Mouse (Mus musculus) gastrocnemius, postnatal 25 days (tissue): ENCODE data around the gene Pnpla1. TPM values are rescaled to one million over a fixed set of nuclear protein-coding genes. Genes with fewer than 3 reads are reported as not detected.
"Not testable (repeated sequence)": the region's sequence is repeated elsewhere in the genome, so short reads cannot be mapped to it uniquely, and the experiment has no call there.

Experiments used
- DNase-seq: peaks from one replicate; pipeline ENCODE4 v3.0.0; 2022
- long read RNA-seq, 2 experiments: library from polyadenylated mRNA; stranded (forward); transcript quantifications; one replicate each; pipeline ENCODE4 v2.0.0; 2021
- total RNA-seq, 2 experiments: library from RNA; stranded (reverse); gene quantifications; 1 replicate in 1 of 2; 2 replicates in 1 of 2; pipeline ENCODE4 v1.2.3; 2021

Pnpla1 gene
- total RNA-seq, result not detected
- long read RNA-seq, experiment 1, result 0 reads
- long read RNA-seq, experiment 2, result 0 reads

DNA sequence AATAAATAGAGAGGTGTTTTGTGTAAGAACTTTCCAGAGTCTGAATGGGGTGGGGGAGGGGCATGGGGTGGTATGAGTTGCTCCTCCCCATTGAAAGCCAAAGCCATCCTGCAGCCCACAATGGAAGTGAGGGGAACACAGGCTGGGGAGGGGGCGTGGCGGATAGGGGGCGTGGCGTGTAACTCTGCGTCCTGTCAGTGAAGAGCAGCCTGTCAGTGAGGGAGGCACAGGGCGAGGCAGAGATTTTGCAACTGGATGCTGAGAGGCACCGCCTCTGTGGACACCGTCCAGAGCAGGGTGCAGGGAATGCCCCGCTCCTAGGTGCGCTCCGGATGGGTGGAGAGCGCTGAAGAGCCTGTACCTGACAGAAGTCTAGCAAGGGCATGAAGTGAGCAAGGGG, at the start of gene Pnpla1:
Gene Pnpla1 (plus strand): TSS at position 207 of the 400 bp plus-strand sequence.
- no peak for DNase-seq

DNA sequence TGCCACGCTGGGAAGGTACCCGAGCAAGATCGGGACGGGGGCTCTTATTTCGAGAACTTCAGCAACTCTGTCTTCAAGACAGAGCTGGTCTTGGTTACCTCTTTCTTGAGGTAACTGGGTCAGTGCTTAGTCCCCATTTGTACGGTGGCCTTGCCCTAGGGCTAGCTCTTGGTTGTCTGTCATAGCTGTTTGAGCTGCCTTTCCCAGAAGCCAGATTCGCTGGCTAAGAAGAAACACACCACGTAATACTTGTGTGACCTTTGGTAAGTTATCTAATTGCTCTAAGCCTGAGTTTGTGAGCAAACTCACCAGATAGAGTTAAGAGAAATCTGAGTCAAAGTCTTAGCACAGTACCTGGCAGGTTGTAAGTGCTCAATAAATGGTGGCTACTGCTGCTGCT, 49.5 kb upstream of the Pnpla1 start:
- no peak for DNase-seq

DNA sequence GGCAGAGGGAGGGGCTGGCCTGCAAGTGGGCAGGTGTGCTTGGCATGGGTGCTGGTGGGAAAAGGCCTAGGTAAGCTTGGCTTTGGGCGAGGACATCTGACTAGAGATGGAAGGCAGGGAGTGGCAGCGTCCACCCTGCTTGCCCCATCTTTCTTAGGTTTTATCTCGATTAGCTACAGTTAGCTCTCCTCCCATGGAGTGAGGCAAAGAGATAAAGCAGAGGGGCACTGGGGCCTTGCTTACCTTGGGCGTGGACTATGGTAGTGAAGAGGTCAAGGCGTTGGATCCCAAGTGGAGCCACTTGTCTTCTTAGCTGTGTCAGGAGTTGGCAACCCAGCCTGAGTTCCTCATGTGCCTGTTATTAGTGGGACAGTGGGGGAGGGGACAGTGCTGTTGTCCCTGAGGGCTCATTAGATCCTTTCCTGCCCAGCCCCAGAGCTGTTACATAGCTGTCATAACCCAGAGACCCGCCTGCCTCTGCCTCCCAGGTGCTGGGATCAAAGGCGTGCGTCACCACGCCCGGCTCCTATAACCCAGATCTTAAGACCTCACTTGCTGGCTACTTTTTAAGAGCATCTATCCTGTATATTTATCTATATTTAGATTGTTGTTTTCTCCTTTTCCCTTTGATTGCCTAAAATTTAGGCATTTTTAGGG, 48.9 kb upstream of the Pnpla1 start:
- no peak for DNase-seq

DNA sequence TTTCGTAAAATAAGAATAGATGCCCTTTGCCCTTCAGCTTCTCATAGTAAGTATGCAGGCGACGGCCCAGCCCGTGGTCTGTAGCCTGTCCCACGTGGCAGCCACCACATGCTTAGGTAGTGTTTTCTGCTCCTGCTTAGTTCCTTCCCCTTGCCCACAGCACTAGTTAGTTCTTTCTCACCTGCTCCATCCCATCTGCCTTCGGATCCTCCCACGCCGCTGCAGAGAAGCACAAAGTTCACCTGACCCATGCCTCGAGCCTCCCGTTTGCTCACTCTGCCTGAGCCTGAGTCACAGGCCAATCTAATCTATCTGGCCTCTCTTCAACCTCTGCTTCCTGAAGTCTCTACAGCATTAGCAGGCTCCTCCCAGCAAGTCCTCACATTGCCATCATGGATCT, 45.9 kb upstream of the Pnpla1 start:
- DNase-seq, result no peak

DNA sequence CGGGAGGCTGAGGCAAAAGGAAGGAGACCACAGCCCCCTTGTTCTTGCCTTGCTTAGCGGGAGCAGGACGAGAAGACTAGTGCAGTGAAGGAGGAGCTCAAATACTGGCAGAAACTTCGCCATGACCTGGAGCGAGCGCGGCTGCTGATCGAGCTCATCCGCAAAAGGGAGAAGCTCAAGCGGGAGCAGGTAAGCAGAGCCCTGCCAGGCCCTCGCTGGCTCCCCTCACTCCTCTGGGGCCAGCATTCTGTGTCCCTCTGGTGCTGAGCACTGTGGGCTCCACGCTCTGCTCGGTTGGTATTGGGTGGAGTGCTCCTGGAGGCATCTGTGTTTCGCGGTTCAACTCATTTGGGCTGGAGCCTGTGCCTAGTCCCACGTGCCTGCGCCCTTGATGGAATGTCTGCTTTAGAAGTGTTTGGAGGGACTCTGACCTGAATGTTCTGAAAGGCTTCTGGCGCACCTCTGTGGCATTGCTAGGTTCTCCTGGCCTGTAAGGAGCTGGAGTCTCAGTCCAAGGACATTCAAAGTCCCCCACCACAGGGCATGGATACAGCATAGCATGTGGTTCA, 43.6 kb upstream of the Pnpla1 start:
- DNase-seq, result no peak

DNA sequence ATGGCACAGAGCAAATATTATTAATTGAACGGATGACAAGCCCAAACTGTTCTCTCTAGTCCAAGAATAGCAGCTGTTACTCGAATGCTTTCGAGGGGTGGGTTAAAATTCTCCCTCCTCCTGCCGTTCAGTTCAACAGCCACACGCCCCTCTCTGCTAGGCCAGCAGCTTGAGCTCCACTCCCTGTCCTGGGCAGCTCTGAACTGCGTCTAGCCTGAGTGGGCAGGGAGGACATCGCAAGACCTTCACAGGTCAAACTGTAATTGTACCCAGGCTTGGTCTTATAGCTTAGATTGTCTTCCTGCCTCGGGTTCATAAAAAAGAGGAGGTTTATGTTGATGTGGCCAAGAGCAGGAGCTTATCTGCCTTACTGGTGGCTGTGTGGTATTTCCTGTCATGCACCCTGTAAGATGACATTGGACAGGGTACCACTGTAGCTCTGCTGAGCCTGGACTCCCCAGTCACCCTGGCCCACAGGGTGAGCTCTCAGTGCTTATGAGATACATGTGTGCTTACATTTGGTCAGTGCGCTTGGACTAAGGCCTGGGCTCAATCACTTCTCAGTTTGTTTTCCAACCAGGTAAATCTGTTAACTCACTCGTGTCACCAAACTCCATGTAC, 42.7 kb upstream of the Pnpla1 start:
- no peak for DNase-seq

DNA sequence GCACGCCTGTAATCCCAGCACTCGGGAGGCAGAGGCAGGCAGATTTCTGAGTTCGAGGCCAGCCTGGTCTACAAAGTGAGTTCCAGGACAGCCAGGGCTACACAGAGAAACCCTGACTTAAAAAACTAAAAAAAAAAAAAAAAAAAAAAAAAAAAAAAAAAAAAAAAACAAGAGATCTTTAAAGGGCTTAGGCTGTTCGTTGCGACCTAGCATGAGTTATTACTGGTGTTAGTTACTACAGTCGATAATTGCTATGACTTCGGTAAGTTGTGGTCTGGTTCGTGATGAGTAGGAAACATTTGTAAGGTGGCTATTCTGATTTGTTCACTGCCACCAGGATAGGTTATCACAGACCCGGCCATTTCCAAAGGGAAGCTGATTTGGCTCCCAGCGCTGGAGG, 41.9 kb upstream of the Pnpla1 start:
- DNase-seq, result not testable (repeated sequence)

DNA sequence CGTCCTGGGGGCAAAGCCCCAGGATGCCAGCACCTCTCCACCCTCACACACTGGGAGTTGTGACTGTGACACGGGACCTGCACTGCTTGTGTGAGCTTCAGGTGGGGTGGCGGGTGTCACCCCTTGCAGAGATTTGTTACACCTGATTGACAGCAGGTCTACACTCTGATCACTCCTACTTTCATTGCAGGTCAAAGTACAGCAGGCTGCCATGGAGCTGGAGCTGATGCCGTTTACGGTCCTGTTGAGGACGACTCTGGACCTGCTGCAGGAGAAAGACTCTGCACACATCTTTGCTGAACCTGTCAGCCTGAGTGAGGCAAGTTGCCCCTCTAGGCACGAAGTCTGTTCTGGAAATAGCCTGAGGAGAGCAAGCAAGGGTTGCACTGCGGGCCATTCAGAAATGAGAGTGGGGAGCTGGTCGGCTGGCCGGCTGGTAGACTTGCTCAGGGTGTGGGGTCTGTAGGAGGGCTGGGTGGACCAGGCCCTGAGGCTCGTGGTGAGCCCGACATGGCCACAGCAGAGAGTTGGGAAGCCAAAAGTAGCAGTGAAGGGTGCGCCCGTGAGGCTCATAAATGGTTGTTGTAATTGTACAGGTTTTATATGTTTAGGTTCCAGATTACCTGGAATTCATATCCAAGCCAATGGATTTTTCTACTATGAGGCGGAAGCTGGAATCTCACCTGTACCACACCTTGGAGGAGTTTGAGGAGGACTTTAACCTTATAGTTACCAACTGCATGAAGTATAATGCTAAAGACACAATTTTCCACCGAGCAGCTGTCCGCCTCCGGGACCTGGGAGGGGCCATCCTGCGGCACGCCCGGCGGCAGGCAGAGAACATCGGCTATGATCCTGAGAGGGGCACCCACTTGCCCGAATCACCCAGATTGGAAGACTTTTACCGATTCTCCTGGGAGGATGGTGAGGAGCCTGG, 41.1 kb upstream of the Pnpla1 start:
- no peak for DNase-seq

DNA sequence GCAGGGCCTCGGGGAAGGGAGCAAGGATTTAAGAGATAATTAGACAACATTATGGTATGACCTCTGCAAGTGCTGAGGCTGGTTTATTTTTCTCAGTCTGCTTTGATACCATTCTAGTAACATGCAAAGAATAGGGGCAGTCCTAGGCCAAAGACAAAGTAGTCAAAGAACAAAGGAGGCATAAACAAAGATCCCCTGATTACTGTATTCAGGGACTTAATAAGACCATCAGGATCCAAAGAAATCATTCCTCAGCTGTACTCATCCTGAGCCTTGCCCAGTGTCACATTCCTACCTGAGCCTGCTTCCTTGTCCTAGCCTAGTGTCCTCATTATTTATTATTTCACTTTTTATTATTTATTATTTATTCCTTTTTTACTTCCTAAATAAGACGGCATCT, 38.0 kb upstream of the Pnpla1 start:
- DNase-seq, result no peak

DNA sequence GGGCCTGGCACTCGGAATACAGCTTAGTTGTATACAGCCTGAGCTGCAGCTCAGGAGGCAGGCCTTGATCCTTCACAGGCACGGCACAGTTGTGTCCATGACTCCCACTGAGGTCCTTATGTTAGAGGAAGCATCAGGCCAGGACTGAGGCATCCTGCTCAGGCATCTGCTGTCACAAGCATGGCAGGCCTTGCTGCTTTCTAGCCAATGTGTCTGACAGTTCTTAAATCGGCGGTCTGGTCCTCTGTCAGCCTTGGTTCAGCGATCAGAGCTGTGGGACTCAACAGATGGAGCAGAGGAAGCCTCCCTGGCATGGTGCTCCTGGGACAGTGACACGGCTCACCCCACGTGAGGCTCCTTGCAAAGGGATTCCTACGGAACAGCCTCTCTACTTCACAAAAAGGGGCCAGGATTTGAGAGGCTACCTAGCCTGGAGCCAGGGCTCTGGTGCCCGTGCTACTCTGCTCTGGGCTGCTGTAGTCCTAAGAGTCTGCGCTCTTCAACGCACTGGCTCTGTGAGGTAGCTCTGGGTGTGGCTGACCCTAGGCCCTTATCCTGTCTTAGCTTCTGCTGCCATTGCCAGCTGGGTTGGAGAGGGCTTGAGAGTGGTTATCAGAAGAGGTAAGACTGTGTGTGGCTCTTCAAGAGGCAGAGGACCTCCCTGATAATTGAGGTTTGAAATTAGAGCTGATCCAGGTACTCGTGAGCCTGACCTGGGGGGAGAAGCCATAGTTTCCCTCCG, 35.0 kb upstream of the Pnpla1 start:
- DNase-seq, result no peak

DNA sequence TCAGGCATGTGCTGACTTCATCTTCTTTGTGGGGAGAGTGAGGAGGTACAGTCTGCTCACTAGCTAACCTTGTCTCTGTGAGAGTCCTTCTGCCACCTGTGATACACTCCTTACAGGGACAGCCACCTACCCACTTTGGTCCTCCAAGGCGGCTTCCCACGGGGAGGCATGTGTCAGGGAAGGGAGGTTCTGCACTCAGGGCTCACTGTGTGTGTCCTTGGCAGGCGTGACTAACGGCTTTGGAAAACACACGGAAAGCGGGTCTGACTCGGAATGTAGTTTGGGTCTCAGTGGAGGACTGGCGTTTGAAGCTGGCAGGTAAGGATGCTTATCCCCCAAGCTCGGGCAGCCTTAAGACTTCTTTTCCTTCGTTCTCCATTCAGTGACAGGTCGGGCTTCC, 34.5 kb upstream of the Pnpla1 start:
- no peak for DNase-seq

DNA sequence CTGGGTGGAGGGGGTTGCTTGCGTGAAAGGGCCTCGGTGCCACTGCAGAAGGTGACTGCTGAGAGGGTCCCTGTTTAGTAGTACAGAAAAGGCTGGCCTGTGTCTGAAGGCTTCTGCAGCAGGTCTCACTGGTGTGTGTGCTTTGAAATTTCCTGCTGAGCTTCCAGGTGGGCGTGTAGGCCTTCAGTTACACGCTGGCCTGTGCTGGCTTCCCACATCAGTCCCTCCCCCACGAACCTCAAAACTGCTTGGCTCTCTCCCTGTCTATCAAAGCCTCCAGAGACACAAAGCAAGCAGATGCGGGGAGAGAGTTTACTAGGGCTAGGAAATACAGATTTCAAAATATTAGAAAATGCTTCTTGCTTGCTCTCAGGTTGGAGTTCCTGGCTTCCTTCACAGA, 33.3 kb upstream of the Pnpla1 start:
- DNase-seq, result no peak

DNA sequence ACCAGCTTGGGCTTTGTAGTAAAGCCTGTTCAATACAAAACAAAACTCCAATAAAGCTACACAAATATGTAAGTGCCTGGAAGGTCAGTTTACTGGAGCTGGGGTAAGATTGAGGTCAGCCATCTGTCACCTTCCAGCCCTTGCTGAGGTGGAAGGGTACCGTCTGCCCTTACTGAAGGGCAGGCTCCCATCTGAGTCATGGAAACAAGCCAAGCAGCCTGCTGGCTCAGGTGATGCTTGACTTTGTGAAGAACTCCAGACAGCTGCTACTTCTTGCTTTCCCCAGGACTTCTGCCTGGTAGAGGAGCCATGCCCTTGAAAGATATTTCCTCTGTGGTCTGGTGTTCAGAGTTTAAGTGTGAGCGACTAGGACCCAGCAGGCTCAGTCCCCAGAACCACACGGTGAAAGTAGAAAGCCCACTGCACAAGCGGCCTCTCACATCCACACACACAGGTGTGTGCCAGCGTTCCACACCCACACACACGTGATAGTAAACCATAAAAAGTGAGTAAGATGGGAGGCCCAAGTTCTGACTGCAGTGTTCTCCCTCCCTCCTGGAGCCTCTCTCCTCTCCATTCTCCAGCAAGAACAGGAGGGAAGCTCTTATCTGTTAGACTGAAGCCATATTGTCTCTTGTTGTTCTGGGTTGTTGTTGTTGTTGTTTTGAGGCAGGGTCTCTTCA, 32.7 kb upstream of the Pnpla1 start:
- DNase-seq, result no peak

DNA sequence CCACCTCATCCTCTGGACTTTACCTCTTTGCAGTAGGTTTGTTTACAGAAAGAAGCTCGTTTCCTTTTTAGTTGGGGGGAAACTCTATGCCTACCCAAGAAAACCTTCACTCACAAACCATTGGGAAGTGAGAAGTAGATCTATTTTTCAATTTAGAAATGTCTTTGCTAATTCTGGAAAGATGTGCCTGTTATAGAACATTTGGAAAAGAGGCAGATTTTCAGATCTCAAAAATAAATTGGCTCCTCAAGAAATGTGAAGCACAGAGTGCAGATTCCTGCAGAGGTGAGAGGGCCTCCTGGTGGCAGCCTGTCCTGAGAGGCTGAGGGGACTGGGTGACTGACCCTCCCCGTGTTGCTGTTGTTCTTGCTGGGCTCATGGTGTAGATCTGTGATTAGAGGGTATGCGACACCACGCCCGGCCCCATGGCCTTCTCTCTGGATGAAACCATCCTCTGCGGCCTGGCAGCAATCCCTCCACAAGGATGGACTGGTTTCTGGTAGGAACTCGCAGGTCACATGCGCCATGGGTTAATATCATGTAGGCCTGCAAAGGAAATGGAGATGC, 30.5 kb upstream of the Pnpla1 start:
- DNase-seq, result no peak

DNA sequence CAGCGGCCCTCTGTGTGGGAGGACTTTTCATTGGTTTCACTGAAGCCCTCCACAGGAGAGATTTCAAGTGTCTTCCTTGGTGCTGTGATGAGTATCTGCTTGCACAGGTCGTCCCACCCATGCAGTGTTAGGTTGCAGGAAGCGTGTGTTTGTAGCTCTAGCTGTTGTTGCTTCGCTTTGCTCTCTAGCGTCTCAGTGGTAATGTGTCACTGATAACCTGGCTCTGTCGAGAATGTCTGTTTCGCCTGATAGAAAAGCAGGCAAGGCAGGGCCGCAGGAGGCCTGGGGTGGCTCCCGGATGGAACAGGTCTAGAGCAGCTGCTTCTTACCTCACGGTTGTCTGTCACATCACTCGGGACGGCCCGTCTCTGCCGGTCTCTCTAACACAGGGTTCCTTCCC, 29.1 kb upstream of the Pnpla1 start:
- no peak for DNase-seq

DNA sequence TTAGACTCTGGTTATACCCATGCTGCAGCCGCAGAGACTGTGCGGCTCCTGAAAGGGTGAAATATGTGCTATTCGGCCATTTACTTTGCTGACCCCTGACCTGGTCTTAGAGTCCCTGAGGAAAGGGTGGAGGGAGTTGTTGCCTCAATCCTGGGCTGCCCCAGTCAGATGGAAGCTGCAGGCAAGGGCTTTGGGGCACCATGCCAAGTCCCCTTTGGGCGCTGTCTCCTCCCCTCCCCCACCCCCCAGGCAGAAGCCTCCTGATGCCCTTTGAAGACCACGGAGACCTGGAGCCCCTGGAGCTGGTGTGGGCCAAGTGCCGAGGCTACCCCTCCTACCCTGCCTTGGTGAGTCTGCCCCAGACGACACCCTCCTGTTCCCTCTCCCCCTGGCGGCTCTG, 27.1 kb upstream of the Pnpla1 start:
- no peak for DNase-seq

DNA sequence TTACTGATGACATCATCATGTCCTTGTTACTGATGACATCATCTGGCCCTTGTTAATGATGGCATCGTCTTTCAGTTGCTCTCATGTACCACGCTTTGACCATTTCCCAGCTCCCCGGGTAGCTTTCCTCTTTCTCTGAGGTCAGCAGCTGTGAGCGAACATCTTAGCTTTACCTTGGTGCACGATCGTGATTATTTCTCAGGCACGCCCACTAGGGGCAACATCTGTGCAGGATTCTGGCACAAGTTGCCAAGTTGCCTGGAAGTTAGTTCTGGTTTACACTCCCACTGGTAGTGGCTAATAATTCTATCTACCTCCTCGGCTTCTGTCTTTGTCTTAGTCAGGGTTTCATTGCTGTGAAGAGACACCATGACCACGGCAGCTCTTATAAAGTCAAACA, 26.2 kb upstream of the Pnpla1 start:
- DNase-seq, result no peak

DNA sequence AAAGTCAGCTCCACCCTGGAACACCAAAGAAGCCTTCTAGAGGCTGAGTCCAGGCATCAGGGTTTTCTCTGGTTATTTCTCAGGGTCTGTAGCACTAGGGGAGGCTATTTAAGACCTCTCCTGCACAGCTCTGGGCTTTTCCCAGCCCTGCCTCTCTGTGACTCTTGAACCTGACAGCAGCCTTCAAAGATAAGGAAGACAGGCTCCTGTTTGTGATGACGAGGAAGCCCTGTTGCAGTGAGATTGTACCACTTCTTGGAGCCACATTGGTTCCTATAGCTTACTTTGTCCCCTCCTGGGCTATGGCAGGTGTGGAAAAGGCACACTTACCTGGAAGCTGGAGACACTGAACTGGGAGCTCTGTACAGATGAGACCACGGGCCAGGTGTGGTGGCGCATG, 25.3 kb upstream of the Pnpla1 start:
- no peak for DNase-seq

DNA sequence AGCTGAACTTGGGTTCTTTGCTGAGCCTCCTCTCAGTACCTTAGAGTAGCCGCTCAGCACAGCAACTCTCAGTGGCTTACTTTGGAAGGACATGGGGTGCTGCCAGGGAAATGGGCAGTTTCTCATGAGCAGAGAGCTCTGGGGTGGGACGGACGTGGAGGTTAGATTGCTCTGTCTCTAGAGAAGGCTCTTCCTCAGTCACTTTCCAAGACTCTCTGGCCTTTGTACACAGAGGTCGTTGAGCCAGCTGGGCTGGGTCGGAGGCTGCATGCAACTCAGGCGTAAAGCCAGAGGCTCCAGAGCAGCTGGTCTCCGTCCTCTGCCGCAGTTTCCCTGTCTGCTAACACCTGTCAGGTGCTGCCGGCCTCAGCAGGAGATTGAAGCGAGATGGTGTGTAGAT, 23.5 kb upstream of the Pnpla1 start:
- DNase-seq, result peak; percentile 47

DNA sequence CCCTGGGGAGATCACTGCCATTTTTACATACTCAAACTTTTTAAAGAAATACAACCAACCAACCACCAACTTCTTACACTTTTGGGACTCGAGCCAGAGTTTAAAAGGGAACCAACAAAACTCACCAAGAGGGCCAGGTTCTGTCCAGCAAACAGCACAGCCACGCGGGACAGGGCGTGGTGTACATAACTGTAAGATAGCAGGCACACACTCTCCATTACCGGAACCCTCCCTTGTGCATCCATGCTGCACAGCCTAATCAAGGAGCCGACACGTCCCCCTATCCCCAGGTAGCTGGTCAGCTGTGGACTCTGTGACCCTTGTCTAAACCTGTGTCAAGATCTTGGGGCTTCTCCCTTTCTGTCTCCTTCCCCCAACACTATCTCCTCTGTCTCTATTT, 20.4 kb upstream of the Pnpla1 start:
- DNase-seq, result no peak

DNA sequence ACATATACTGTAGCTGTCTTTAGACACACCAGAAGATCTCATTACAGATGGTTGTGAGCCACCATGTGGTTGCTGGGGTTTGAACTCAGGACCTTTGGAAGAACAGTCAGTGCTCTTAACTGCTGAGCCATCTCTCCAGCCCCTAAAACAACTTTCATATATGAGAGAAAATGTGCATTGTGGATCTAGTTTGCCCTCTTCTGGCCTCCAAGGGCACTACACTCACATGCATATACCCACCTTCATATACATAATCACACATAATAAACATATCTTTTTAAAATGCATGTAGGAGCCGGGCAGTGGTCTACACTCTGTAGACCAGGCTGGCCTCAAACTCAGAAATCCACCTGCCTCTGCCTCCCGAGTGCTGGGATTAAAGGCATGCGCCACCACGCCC, 16.3 kb upstream of the Pnpla1 start:
- not testable (repeated sequence) for DNase-seq
